Mouse (Mus musculus) spleen, adult 12 weeks (tissue): ENCODE results near the gene Psma6.
"Not testable (repeated sequence)": the region's sequence is repeated elsewhere in the genome, so short reads cannot be mapped to it uniquely, and the experiment has no call there.

Experiments used
- DNase-seq: peaks from one replicate; pipeline ENCODE4 v3.0.0; 2022; ENCODE audit warnings: low spot score

Psma6 gene

DNA sequence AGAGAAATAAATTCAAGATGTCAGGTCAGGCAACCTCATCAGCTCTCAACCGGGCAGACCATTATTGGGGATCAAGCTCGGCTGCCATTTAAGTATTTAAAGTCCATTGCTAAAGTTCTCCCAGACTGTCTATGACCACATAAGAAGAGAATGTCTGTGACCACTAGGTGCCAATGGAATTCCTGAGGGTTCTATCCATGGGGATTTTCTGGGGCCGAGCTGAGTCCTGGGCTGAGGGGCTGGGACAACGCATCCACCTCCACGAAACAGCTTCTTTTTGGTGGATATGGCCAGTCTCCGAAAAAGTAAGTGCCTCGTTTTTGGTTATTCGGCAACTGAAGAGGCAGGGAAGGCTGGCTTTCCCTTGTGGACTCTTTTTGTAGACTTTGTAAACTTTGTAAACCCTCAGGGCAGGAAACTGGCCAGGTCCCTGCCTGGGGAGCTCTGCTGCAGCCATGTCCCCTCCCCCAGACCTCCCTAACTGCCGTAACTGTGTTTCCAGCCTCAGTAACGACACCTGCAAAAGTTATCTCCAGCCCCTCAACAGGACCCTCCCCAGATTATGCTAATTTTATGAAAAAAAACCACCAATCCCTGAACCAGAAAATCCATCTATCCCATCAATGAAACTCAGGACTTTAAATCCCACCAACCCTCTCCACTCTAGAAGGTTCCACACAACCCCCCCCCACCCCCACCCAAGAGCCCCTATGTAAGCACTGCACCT lies at the start of gene Psma6:
Psma6 (plus strand) TSS at position 200 of the 727 bp plus-strand sequence.
- DNase-seq = no peak

DNA sequence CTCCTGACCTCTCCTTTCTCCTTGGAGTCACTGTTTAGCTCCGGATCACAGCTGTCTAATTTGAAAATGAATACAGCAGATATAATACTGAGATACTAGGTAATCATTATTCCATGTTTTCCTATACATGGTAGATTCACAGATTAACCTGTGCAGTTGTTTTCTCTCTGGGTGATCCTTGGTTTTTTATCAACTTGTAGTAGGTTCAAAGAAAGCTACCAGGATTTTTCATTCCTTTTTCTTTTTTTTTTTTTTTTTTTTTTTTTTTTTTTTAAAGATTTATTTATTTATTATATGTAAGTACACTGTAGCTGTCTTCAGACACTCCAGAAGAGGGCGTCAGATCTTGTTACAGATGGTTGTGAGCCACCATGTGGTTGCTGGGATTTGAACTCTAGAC lies 45.5 kb upstream of the Psma6 start:
- DNase-seq = not testable (repeated sequence)

DNA sequence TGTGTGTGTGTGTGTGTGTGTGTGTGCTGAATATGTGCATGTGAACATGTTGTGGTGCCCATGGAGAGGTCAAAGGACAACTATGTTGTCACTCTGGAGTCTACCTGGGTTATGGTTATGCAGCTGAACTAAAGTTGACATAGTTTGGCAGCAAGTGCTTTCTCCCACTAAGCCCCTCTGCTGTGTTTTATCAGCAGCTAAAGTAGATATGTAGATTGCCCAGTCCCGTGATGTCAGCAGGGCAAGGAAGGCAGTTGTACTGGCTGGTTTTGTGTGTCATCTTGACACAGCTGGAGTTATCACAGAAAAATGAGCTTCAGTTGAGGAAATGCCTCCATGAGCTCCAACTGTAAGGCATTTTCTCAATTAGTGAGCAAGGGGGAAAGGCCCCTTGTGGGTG lies 41.0 kb upstream of the Psma6 start:
- DNase-seq = not testable (repeated sequence)

DNA sequence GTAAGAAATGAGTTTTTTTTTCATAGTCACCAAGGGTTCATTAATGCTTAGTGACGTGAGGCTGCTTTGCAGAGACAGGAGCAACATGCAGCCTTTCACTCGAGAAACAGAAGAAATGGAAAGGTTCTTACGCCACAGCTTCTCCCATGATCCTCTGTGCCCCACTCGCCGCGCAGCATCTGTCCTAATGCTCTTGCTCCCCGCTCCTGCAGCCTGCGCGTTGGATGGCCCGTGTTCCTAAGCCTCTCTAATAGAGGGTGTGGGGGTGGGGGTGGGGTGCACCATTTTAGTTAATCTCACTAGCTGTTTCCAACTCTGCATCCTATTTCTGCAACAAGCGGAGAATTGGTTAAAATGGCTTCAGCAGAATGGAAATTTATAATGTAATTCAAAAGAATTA lies 40.0 kb upstream of the Psma6 start:
- DNase-seq = no peak

DNA sequence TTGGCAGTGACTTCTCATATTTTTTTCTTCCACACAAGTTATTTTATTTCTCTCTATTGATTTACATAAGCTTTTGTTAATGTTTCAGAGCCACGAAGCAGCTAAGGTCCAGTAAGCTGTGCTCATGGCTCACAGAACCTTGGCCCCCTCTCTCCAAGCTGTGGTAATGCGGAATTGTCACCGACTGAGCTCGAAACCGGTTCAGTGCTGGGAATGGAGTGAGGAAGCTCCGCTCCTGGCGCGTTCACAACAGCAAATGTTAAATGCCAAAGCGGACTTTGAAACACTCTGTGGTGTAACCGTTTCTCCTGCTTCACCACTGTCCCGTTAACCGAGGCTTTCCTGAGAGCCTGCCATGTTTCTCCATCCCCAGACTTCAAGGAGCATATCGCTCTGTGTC lies 39.4 kb upstream of the Psma6 start:
- DNase-seq = no peak

DNA sequence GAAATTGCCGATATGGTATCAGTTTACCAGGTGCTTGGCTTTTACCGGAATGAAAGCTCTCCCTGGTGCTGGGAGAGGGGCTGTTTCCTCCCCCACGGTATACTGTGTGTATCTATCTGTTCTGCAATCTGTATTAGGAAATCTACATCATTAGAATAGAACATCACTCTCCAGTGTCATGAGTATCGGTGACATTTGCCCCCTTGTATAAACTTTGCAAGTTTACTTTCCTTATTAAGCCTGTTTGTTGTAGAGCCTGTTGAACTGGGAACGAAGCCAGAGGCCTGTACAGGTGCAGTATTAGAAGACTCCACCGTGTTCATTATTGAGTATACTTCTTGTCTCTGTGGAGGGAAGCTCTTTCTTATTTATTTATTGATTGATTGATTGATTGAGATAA lies 30.6 kb upstream of the Psma6 start:
- no peak for DNase-seq

DNA sequence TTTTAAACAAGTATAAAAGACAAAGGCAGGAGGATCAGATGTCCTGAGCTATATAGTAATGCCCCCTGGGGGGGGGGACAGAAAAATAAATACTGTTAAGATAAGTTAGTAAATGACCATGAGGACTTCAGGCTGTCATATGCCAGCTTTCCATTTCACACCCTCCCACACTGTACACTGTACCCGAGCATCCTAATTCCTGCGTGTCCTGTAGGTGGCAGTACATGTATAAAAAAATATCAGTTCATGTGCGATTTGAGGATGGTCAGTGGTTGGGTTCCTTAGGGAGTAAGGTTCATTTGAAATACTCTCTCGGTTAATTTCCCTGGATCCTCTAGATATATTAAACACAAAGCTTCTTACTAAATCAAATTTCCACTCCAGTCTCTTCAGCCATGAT lies 29.1 kb upstream of the Psma6 start:
- peak; percentile 6 for DNase-seq

DNA sequence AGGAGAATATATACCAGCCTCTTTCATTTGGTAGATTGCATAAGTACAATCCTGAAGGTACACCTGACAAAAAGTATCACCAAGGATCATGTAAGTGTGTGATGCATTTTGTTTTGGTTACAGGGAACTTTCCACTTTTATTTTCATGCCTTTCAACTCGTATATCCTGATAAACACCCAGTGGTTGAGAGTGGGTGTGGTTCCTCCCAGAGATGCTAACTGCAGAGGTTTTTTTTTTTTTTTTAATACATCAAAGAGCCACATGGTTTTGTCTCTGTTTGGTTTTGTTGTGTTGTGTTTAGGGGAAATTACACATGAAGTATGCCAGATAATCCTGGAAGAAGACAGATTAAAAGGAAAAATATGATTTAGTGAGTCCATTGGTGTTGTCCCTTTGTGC lies 26.7 kb upstream of the Psma6 start:
- no peak for DNase-seq

DNA sequence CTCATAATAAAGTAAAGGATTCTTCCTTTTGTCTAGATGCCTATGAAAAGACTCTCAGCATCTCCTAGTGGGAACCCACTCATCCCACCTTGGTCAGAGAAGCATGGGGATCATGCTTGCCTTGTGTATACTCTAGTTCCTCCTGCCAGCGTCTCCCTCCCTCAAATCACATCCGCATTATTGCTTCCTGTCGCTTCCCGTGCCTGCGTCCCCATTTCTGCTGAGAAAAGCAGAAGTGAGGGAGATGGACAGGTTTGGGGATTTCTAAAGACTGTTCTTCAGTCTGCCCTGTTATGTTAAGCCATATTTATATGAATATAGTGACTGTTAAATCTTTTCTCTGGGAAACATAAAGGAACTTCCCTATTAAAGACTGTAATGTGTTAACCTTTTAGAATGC lies 23.1 kb upstream of the Psma6 start:
- no peak for DNase-seq

DNA sequence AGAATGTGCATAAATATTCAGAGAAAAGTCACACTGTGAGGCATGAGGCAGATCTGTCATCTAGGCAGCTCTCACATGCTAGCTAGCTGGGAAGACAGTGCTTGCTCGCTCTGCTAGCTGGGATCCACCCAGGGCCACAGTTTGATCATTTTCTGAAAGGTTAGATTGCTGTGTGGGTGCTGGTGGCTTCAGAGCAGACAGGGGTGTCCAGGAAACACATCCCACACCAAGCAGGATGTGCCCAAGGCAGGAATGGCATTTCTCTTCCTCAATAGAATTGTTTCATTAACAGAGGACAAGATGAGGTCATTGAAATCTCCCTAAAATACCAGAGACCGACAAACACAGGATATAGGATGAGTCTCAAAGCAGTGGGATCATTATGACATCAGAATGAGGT lies 18.9 kb upstream of the Psma6 start:
- DNase-seq = no peak

DNA sequence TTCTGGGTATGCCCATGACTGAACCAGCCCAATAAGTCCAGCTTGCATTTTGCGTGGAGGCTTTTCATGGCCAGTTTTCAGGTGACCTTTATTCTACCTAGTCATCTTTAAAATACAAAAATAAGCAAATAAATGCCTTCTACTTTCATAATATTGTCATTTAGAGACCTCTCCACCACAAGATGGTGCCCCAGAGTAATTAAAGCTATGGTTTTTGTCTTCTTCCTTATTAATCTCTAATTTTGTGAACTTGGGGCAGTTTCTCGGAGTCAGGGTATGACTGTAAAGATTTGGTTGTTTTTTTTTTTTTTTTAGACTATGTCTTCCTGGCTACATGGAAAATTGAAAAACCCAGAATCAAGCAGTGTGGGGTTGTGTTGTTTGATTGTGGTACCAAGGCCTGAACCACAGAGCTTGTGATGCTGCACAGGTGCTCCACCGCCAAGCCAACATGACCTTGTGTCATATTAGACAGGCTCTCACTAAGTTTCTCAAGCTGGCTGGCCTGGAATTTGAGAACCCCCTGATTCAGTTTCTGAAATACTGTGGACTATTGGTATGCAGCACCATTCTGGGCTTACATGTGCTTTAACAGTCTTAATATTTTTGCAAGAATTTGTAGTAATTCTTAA lies 11.5 kb upstream of the Psma6 start:
- no peak for DNase-seq

DNA sequence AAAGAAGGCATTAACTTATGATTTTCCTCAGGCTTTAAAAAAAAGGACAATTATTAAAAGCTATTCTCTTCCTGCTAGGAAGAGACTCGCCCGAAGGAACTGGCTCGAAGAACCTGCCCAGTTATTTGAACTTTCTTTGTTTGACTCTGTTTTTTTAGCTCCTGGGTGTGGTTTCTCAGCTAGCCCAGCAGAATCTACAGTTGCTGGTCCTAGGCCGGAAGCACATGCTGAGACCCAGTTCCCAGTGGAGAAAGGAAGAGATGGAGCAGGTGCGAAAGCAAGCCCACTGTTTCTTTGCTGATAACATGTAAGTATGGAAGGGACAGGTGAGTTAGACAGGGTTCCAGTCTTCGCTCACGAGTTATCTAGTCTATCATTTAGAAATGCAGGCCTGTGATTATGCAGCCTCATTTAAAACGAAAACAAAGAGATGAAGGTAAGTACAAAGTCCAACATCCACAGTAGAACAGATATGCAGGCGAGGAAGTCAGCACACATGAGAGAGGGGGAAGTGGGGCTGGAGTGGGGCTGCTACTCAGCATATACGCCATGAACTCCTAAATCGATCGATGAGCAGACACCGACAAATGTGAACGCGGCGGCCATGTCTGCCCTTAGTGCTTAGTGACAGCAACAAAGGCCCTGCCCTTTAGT lies 6.9 kb upstream of the Psma6 start:
- DNase-seq = no peak

DNA sequence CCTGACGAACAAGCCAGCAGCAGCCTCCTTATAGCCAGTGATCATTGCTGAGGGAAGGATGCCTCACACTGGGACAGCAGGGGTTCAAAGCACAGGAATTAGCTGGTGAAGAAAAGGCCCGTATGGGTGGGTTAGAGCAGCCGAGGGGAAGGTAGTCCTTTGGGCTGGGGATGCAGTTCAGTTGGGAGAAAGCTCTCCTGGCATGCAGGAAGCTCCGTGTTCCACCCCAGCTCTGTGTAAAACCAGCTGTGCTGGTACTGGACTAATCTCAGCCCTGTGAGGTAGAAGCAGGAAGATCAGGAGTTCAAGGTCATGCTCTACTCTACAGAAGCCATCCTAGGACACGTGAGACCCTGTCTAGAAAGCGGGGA lies 6.4 kb upstream of the Psma6 start:
- no peak for DNase-seq

DNA sequence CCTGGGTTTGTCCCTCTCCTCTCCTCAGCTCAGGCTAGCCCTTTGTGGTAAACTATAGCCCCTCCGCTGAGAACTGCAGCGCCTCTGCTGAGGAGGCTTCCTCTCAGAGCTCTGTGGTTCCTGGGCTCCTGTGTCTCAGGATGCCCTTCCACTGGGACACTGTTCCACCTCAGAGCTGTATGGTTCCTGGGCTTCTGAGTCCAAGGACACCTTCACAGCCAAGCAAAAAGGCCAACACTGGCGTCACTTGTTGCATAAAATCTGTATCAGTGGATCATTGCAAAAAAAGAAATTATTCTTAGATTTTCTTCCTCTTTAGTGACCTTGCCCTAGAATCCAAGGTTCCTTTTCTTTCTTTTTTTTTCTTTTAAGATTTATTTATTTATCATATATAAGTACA lies 804 bp downstream of the Psma6 start:
- DNase-seq = no peak

DNA sequence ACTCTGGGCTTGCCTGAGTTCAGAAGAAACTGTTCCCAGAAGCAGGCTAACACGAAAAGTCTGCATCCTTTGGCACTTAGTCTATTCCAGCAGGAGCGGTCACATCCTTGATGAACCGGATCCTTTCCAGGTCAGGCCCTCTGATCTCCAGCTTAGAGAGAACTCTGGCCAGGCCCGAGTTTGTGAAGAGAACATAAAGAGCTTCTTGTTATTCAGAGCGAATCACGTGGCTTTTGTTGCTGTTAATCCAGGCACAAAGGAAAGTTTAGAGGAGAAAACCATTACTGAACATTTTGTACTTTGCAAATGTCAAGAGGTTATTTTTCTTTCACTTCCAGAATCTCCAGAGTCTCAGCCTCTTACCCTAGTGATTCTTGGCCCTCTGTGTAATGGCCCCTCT lies 1.9 kb downstream of the Psma6 start:
- DNase-seq = no peak

DNA sequence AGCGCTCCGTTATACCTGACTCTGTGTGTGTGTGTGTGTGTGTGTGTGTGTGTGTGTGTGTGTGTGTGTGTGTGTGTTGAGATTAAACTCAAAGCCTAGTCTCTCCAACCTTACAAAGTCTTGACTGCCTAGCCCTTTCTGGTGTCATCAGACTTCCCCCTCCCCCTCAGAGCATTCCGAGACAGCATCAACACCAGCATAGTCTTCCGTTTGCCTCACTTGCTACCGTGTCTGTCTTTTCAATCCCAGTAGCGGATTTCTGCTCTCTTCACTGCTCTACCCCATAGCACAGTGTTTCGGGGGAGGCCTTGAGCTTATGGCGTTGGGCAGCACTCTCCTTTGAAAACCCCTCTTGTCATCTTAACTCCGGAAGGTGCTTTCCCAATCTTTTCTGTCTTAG lies 2.4 kb downstream of the Psma6 start:
- no peak for DNase-seq

DNA sequence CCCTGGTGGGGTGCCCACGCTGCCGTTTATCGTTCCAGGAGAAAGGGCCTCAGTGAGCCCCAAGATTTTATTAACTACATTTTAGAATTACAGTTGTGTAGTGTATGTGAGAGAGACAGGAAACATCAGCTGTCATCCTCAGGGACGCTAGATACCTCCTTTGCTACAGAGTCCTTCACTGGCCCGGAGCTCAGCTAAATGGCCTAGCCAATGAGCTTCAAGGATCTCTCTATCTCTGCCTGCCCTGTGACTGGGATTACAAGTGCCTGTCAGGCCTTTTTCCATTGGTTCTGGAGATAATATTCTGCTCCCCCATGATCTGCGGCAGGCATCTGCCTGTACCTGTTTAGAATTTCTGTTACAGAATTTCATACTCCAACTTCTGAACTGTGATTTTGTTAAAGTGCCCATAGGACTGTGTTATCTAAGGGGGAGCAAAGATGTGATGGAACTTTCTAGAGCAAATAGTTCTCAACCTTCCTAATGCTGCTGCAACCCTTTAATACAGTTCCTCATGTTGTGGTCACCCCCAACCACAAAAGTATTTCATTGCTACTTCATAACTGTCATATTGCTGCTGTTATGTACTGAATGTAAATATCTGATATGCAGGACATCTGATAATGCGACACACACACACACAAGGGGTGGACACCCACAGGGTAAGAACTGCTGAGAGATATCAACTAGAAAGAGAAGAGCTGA lies 3.2 kb downstream of the Psma6 start:
- no peak for DNase-seq

DNA sequence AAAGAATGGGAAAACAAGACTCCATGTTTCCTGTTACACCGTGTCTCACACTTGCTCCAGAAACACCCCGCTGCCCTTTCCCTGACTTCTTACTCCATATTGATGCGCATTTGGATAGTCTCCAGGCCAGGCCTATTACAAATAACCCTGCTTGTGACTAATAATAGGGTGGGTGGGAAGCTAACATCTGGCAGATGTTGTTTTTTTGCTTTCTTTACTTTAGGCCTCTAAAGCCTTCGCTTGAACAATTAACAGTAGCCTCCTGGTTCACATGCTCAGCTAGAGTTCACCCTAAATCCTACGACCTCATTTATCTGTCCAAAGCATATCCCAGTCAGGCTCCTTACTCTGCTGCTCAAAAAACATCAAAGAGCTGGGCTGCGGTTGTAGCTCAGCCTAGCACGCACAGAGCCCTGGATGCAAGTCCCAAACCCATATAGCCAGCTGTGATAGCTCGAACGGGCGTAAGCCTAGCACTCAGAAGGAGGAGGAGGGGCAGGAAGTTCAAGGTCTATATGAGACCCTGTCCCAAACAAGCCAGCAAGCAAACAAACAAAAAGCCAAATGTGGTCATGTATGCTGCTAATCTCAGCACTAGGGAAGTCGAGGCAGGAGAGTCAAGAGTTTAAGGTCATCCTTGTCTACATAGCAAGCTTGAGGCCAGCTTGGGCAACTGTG lies 3.9 kb downstream of the Psma6 start:
- DNase-seq = no peak

DNA sequence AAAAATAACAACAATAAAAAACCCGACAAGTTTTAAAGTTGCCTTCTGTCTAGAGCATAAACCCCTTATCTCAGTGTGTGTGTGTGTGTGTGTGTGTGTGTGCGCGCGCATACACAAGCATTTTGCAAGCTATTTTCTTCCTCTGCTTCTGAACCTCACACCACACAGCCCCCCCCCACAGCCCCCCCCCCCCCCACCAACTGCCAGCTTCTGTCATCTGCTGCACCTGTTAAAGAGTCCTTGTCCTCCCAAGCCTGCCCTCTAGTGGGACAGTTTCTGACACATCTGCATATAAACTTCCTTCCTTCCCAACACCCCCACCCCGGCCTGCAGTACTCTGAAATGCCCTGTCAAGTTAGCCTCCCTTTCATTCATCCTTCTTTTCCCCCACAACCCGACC lies 4.5 kb downstream of the Psma6 start:
- peak; percentile 31 for DNase-seq

DNA sequence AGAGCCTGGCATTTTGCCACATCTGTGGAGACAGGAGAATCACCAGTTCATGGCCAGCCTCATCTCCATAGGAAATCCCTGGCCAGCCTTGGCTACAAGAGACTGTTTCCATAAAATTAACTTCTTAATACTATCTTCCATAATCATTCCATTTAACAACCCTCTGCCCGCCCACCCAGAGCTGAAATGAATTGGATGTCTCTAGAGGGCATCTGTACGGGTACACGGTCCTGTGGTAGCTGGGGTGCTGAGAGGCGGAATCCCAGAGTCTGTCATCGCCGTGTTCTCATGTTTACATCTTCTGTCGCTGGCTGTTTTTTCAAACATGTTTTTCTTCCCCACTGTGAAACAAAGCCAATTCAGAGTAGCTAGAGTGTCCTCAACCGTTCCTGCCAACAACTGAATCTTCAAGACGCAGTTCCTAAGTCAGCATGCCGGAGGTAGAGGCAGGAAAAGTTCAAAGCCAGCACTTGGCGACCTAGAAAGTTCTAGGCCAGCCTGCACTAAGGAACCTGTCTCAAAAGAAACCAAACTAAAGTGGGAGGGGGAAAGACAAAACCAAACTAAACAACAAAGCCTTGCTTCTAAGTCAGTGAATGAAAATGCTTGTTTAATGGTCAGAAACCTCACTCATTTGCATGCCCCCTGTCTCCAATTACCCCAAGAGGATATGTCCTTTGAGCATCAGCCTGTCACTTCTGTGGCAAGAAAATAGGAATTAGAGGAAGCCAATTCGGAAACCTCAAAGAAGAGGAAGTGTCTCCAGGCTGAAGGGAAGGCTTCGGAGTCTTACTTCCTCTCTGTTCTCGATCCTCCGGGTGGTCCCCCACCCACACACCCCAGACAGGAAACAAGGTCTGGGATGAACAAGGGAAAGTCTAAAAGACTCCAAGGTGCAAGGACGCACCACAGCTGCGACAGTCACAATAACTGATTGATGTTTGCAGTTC lies 5.4 kb downstream of the Psma6 start:
- no peak for DNase-seq

DNA sequence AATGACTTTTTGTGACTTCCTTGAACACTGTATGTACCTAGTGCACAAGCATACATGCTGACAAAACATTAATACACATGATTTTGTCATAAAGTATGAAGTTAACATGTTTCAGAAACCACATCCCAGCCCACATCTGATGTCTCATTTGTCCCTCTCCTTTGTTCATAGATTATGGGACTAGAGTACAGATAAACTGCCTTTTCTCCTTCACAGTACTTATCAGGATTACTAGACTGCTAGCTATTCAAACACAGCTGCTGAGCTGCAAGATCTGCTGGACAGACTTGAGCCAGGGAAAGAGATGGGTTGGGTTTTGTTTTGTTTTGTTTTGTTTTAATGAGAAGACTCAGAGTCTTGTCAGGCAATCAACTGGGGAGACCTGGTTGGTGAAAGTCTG lies 8.1 kb downstream of the Psma6 start:
- DNase-seq = no peak
